Mouse (Mus musculus): ENCODE measurements around the gene Psmc3. TPM values are rescaled to one million over a fixed set of nuclear protein-coding genes. Genes with fewer than 3 reads are reported as not detected.

Psmc3 gene
- polyA plus RNA-seq (2014; fragmentation: Illumina TruSeq; extraction: RNeasy Lipid Tissue Mini Kit (QIAGEN cat#74804); ENCODE audit: low read depth, low replicate concordance) = 142 TPM

GRCm38 (mm10) chr2:91053934-91054382 lies at the start of gene Psmc3:
TSS of gene Psmc3 (plus strand) at chr2:91054009.

GRCm38 (mm10) chr2:91035385-91035784 lies 18.4 kb upstream of the Psmc3 start, which contains the start of gene Rapsn:
TSS of gene Rapsn (plus strand) at chr2:91035620.

GRCm38 (mm10) chr2:91070076-91070800 lies 16.4 kb downstream of the Psmc3 start, which contains the start of gene Slc39a13:
TSS of gene Slc39a13 (minus strand) at chr2:91070417.

GRCm38 (mm10) chr2:91081775-91082695 lies 28.2 kb downstream of the Psmc3 start, which contains the start of gene Spi1:
TSS of gene Spi1 (plus strand) at chr2:91082390.

Other genes with a start within 250 kb of the Psmc3 start
- gene Mtch2, start 206.9 kb upstream of the Psmc3 start, polyA plus RNA-seq (2014; fragmentation: Illumina TruSeq; extraction: RNeasy Lipid Tissue Mini Kit (QIAGEN cat#74804); ENCODE audit: low read depth, low replicate concordance) = 681 TPM
- not detected for gene C1qtnf4, start 168.1 kb upstream of the Psmc3 start, polyA plus RNA-seq (2014; fragmentation: Illumina TruSeq; extraction: RNeasy Lipid Tissue Mini Kit (QIAGEN cat#74804); ENCODE audit: low read depth, low replicate concordance)
- 16.7 TPM for gene Kbtbd4, start 149.3 kb upstream of the Psmc3 start, polyA plus RNA-seq (2014; fragmentation: Illumina TruSeq; extraction: RNeasy Lipid Tissue Mini Kit (QIAGEN cat#74804); ENCODE audit: low read depth, low replicate concordance)
- gene Ndufs3, start 149.2 kb upstream of the Psmc3 start, polyA plus RNA-seq (2014; fragmentation: Illumina TruSeq; extraction: RNeasy Lipid Tissue Mini Kit (QIAGEN cat#74804); ENCODE audit: low read depth, low replicate concordance) = 213 TPM
- gene Celf1, start 113.6 kb upstream of the Psmc3 start, polyA plus RNA-seq (2014; fragmentation: Illumina TruSeq; extraction: RNeasy Lipid Tissue Mini Kit (QIAGEN cat#74804); ENCODE audit: low read depth, low replicate concordance) = 114 TPM
- not detected for gene Rapsn, start 18.4 kb upstream of the Psmc3 start, polyA plus RNA-seq (2014; fragmentation: Illumina TruSeq; extraction: RNeasy Lipid Tissue Mini Kit (QIAGEN cat#74804); ENCODE audit: low read depth, low replicate concordance)
- 5.1 TPM for gene Slc39a13, start 16.4 kb downstream of the Psmc3 start, polyA plus RNA-seq (2014; fragmentation: Illumina TruSeq; extraction: RNeasy Lipid Tissue Mini Kit (QIAGEN cat#74804); ENCODE audit: low read depth, low replicate concordance)
- not detected for gene Spi1, start 28.4 kb downstream of the Psmc3 start, polyA plus RNA-seq (2014; fragmentation: Illumina TruSeq; extraction: RNeasy Lipid Tissue Mini Kit (QIAGEN cat#74804); ENCODE audit: low read depth, low replicate concordance)
- not detected for gene Mybpc3, start 64.1 kb downstream of the Psmc3 start, polyA plus RNA-seq (2014; fragmentation: Illumina TruSeq; extraction: RNeasy Lipid Tissue Mini Kit (QIAGEN cat#74804); ENCODE audit: low read depth, low replicate concordance)
- 4.2 TPM for gene Madd, start 129.8 kb downstream of the Psmc3 start, polyA plus RNA-seq (2014; fragmentation: Illumina TruSeq; extraction: RNeasy Lipid Tissue Mini Kit (QIAGEN cat#74804); ENCODE audit: low read depth, low replicate concordance)
- 0.87 TPM for gene Nr1h3, start 148.8 kb downstream of the Psmc3 start, polyA plus RNA-seq (2014; fragmentation: Illumina TruSeq; extraction: RNeasy Lipid Tissue Mini Kit (QIAGEN cat#74804); ENCODE audit: low read depth, low replicate concordance)
- 70.3 TPM for gene Acp2, start 148.9 kb downstream of the Psmc3 start, polyA plus RNA-seq (2014; fragmentation: Illumina TruSeq; extraction: RNeasy Lipid Tissue Mini Kit (QIAGEN cat#74804); ENCODE audit: low read depth, low replicate concordance)
- gene Ddb2, start 183.0 kb downstream of the Psmc3 start, polyA plus RNA-seq (2014; fragmentation: Illumina TruSeq; extraction: RNeasy Lipid Tissue Mini Kit (QIAGEN cat#74804); ENCODE audit: low read depth, low replicate concordance) = 13.6 TPM
- gene Pacsin3, start 201.9 kb downstream of the Psmc3 start, polyA plus RNA-seq (2014; fragmentation: Illumina TruSeq; extraction: RNeasy Lipid Tissue Mini Kit (QIAGEN cat#74804); ENCODE audit: low read depth, low replicate concordance) = 5.4 TPM
- gene Arfgap2, start 211.0 kb downstream of the Psmc3 start, polyA plus RNA-seq (2014; fragmentation: Illumina TruSeq; extraction: RNeasy Lipid Tissue Mini Kit (QIAGEN cat#74804); ENCODE audit: low read depth, low replicate concordance) = 25.7 TPM

Measured in adrenal gland, adult 10 weeks (tissue).